Mouse (Mus musculus): Measurements from ENCODE around the gene Eefsec. TPM values are rescaled to one million over a fixed set of nuclear protein-coding genes. Genes with fewer than 3 reads are reported as not detected.
A peak's percentile ranks its signal among the peaks of the same experiment; 100 is the strongest.

Gene Eefsec
- polyA plus RNA-seq, 1 experiment from 2014 or later, result 37.3 TPM

DNA sequence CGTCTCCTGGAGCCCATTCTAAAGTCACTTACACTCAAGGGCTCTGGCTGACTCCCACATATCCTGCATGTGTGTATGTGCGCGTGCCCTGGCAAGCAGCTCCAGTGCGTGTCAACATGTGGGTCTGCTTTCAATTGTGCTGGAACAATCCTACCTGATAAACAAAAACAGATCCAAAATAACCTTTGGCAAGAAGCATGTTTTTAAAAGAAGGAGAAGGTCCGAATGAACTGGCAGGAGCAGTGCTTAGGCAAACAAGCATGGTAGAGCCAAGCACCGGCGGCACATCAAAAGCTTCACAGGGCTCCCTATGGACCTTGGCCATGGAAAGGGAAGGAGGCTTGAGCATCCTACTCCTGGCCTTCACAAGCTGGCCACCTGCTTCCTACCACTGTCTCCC is 105.6 kb downstream of the Eefsec start:
- H3K9ac ChIP-seq (replicated peaks), result no peak overlapping the region
- no peaks in the 10 kb centered on the region for H3K36me3 ChIP-seq
- ATAC-seq (ENCODE audit: insufficient number of reproducible peaks, insufficient read depth, low FRiP score, low TSS enrichment, low read depth), result no peak
- H3K27ac ChIP-seq, result no peak overlapping the region
- 71% methylated on average over 7 of the region's 7 CpGs for WGBS
- H3K9me3 ChIP-seq, result no peaks in the 10 kb centered on the region
- H3K4me2 ChIP-seq, result no peak overlapping the region
- H3K4me1 ChIP-seq (replicated peaks), result peaks cover 67% of the 10 kb centered on the region
- H3K4me3 ChIP-seq (replicated peaks), result no peak overlapping the region
- H3K27me3 ChIP-seq, result no peaks in the 10 kb centered on the region

DNA sequence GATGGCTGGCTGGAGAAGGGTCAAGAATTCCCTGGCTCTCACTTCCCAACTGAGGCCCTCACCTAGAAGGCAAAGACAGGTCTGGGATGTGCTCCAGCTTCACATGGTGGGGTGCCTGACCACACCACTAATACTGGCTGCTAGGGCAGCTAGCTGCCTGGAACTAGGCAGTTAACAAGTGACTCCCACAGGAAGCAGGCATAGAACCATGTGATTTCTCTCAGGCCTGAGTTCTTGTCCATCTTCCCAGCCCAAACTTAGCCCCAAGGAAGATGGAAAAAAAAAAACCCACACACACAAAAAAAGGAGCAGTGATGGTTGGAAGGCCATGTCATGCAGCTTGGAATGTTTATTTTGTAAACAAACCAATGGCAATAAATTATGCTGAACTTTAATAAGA is 117.0 kb downstream of the Eefsec start:
- Histone ChIP-seq H3K4me2 (no peak overlapping the region), H3K27ac (no peak overlapping the region), H3K36me3 (peaks cover 11% of the 10 kb centered on the region), H3K27me3 (no peaks in the 10 kb centered on the region), H3K9ac (replicated peaks) (no peak overlapping the region), H3K4me3 (replicated peaks) (no peak overlapping the region), H3K4me1 (replicated peaks) (no peaks in the 10 kb centered on the region), H3K9me3 (peaks cover 8% of the 10 kb centered on the region; the same call in 1 of the 2 replicates)
- no peak for ATAC-seq (ENCODE audit: insufficient number of reproducible peaks, insufficient read depth, low FRiP score, low TSS enrichment, low read depth)

DNA sequence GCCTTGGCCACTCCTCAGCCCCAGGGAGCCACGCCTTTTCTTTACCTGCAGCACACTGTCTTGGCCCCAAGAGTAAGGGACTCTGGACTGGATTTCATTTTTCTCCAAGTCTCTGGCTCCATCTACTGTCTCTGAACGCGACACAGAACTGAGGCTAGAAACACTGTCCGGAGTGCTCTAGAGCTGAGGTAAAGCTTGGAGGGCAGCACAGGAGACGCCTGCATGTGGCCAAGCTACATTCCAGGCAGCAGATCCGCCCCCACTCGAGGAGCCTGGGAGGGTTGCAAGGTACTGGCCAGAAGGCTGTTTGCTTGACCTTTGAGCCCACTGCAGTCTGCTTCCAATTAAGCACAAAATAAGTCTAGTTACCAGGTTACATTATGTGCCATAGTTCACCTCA is 124.5 kb downstream of the Eefsec start:
- H3K9ac ChIP-seq (replicated peaks), result no peak overlapping the region
- 20% methylated on average over 7 of the region's 7 CpGs for WGBS
- peak; percentile 47; the same call in 1 of the 2 replicates for ATAC-seq (ENCODE audit: insufficient number of reproducible peaks, insufficient read depth, low FRiP score, low TSS enrichment, low read depth)

DNA sequence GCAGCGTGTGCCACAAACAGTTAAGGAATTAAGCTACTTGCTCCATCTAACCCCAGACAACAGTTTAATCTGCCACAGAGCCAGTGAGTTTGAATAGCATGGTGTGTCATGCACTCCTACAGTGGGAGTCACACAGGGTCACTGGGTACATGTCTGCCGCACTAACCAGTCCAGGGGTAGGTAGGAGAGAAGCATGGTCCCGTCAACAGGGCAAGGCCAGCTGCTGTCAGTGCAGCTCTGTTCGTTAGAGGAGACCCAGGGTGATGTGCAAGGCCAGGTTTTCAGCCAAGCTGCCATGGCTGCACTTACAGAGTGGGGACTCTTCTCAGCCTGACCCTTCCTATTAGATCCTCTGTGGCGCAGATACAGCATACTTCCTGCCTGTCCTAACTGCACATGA is 125.1 kb downstream of the Eefsec start:
- Histone ChIP-seq H3K9ac (replicated peaks) (no peak overlapping the region), H3K27me3 (no peaks in the 10 kb centered on the region), H3K27ac (0 out of 2 replicates have a peak overlapping the region, but pooled peaks have one; percentile 7), H3K4me1 (replicated peaks) (peaks cover 23% of the 10 kb centered on the region), H3K4me2 (no peak overlapping the region), H3K36me3 (peaks cover 9% of the 10 kb centered on the region), H3K4me3 (replicated peaks) (no peak overlapping the region), H3K9me3 (no peaks in the 10 kb centered on the region)
- no peak for ATAC-seq (ENCODE audit: insufficient number of reproducible peaks, insufficient read depth, low FRiP score, low TSS enrichment, low read depth)
- 55% methylated on average over 5 of the region's 5 CpGs for WGBS

More for the DNA sequence above, 124.5 kb downstream of the Eefsec start:
- Histone ChIP-seq H3K36me3 (peaks cover 9% of the 10 kb centered on the region), H3K27me3 (no peaks in the 10 kb centered on the region), H3K9me3 (no peaks in the 10 kb centered on the region), H3K4me3 (replicated peaks) (no peak overlapping the region), H3K27ac (peak overlapping the region; percentile 45; the same call in 1 of the 2 replicates), H3K4me1 (replicated peaks) (peaks cover 23% of the 10 kb centered on the region), H3K4me2 (no peak overlapping the region)

DNA sequence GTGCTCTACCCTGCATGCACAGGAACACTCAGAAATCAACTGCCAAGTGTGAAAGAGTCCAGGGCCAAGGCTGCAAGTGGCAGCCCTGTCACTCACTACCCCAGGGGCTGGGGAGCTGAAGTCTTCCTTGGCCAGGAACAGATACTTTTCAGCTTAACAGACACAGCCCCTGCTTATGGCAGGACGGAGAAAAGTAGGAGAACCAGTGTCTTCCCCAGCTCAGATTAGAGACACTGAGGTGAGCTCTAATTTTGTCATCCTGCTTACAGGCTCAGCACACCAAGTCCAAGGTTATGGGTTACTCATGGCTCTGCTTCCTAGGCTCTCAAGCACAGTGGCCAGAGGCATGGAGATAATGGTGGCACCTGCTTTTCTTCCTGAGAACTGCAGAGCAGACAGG is 126.6 kb downstream of the Eefsec start:
- H3K9ac ChIP-seq (replicated peaks), result no peak overlapping the region
- WGBS, result 80% methylated on average over 1 of the region's 1 CpGs
- H3K9me3 ChIP-seq, result no peaks in the 10 kb centered on the region
- H3K4me1 ChIP-seq (replicated peaks), result peaks cover 23% of the 10 kb centered on the region
- no peaks in the 10 kb centered on the region for H3K27me3 ChIP-seq
- no peak overlapping the region for H3K4me2 ChIP-seq
- ATAC-seq (ENCODE audit: insufficient number of reproducible peaks, insufficient read depth, low FRiP score, low TSS enrichment, low read depth), result no peak
- H3K4me3 ChIP-seq (replicated peaks), result no peak overlapping the region
- no peak overlapping the region for H3K27ac ChIP-seq
- H3K36me3 ChIP-seq, result no peaks in the 10 kb centered on the region

DNA sequence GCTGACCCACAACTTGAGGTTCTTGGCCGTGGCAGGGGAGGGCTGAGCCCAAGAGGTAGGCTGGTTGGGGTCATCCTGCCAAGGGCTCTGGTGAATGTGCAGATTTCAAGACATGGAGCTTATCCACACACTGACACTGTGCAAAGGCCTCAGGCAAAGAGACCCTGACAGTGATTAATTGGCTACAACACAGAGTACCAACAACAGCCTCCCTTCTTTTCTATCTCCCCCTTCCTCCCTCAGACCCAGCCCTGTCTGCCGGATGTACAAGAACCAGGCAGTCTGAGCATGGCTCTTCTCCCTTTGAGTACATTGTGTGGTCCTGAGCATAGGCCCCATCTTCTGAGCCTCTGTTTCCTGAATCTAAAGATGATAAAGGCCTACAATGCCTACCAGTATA is 131.0 kb downstream of the Eefsec start:
- Histone ChIP-seq H3K36me3 (peaks cover 3% of the 10 kb centered on the region; the same call in 1 of the 2 replicates), H3K9ac (replicated peaks) (no peak overlapping the region), H3K27me3 (no peaks in the 10 kb centered on the region), H3K4me2 (no peak overlapping the region), H3K9me3 (no peaks in the 10 kb centered on the region), H3K27ac (no peak overlapping the region), H3K4me1 (replicated peaks) (0 out of 2 replicates have a peak, but pooled peaks cover 7% of the 10 kb centered on the region), H3K4me3 (replicated peaks) (no peak overlapping the region)
- no peak; the same call in 1 of the 2 replicates for ATAC-seq (ENCODE audit: insufficient number of reproducible peaks, insufficient read depth, low FRiP score, low TSS enrichment, low read depth)
- 44% methylated on average over 2 of the region's 2 CpGs for WGBS

DNA sequence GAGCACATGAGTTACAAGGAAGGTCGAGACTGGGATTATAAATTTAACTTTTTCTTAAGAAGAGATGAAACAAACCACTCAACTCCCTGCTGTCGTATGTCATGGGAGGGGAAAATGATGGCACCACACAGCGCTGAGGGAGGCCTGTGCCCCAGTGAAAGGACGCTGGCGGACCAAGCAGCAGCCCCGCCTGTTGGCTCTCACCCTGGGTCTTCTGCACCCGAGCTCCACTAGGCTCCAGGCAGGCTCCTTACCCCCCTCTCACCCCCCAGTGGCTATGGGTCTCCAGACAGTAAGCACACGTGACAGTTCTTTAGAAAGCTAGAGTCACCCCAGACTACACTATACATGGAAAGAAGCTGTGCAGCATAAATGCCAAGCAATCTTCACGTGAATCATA is 132.4 kb downstream of the Eefsec start:
- Histone ChIP-seq H3K9me3 (no peaks in the 10 kb centered on the region), H3K27me3 (no peaks in the 10 kb centered on the region), H3K27ac (no peak overlapping the region), H3K9ac (replicated peaks) (no peak overlapping the region), H3K4me1 (replicated peaks) (0 out of 2 replicates have a peak, but pooled peaks cover 6% of the 10 kb centered on the region), H3K4me3 (replicated peaks) (no peak overlapping the region), H3K36me3 (peaks cover 3% of the 10 kb centered on the region; the same call in 1 of the 2 replicates), H3K4me2 (no peak overlapping the region)
- ATAC-seq (ENCODE audit: insufficient number of reproducible peaks, insufficient read depth, low FRiP score, low TSS enrichment, low read depth), result no peak
- WGBS, result 49% methylated on average over 9 of the region's 9 CpGs

DNA sequence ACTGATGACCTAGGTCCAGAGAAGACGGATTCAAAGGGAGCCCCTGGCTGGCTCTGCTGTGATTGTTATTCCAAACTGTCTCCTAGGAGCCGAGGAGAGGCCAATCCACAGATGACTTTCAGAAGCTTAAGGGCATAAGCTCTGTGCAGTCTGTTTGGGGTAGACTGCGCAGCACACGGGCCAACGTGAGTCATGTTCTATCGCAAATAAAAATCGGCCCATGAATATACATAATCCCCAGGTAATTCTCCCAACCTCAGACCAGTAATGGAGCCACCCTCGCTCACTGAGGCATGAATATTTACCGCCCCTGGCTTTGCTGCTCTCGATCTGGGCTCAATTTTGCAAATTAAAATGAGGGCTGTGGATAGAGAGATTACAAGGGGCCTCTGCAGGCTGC is 134.7 kb downstream of the Eefsec start:
- H3K27ac ChIP-seq, result no peak overlapping the region
- ATAC-seq (ENCODE audit: insufficient number of reproducible peaks, insufficient read depth, low FRiP score, low TSS enrichment, low read depth), result no peak
- no peaks in the 10 kb centered on the region for H3K9me3 ChIP-seq
- H3K9ac ChIP-seq (replicated peaks), result no peak overlapping the region
- 90% methylated on average over 10 of the region's 10 CpGs for WGBS
- no peak overlapping the region for H3K4me2 ChIP-seq
- H3K4me3 ChIP-seq (replicated peaks), result no peak overlapping the region
- H3K36me3 ChIP-seq, result peaks cover 3% of the 10 kb centered on the region; the same call in 1 of the 2 replicates
- 0 out of 2 replicates have a peak, but pooled peaks cover 6% of the 10 kb centered on the region for H3K4me1 ChIP-seq (replicated peaks)
- no peaks in the 10 kb centered on the region for H3K27me3 ChIP-seq

DNA sequence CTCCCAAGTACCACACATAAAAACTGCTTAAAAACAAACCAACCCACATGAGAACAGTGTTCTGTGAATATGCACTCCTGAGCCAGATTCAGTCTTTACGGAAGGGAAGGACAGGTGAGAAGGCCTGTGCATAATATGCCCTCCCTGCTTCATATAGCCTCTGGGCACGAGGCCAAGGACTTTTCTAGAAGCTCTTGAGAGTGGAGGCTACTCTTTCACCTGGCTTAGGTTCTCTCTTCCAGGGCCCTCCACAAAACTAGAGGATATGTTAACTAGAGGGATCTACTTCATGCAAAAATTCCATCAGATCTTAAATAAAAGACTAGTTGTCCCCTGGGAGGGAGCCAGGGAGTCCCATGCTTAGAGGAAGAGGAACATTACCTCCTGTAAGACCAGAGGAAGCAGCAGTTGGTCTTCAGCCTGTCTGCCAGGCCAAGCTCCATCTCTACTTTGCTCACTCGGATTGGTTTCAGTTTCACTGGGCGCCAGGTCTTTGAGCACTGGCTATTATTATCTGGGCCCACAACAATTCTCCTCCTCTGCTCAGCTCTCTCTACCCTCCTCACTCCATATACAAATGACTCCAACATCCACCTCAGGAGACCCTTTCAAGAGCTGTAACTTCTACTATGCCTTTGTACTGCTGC is 140.1 kb downstream of the Eefsec start:
- H3K4me3 ChIP-seq (replicated peaks), result no peak overlapping the region
- H3K4me2 ChIP-seq, result no peak overlapping the region
- no peaks in the 10 kb centered on the region for H3K9me3 ChIP-seq
- H3K4me1 ChIP-seq (replicated peaks), result no peaks in the 10 kb centered on the region
- no peak overlapping the region for H3K9ac ChIP-seq (replicated peaks)
- H3K36me3 ChIP-seq, result peaks cover 3% of the 10 kb centered on the region; the same call in 1 of the 2 replicates
- ATAC-seq (ENCODE audit: insufficient number of reproducible peaks, insufficient read depth, low FRiP score, low TSS enrichment, low read depth), result no peak
- 97% methylated on average over 4 of the region's 4 CpGs for WGBS
- H3K27me3 ChIP-seq, result no peaks in the 10 kb centered on the region
- no peak overlapping the region for H3K27ac ChIP-seq

DNA sequence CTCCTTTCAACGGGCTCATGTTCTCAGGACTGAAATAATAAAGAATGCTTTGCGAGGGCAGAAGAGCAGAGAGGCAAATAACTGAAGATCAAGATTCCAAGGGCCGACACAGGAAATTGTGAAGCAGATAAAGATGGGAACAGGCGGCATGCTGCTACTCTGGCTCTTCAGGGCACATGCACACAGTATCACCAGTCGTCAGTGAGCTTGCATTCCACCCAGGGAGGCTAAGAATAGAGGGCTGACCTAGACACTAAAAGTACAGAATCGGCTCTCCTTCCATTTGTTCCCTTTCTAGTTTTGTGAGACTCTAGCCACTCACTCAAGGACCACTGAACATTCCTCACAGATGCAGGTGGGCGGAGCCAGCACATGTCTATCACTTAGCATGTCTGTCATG is 145.1 kb downstream of the Eefsec start:
- H3K9me3 ChIP-seq, result no peaks in the 10 kb centered on the region
- WGBS, result 64% methylated on average over 7 of the region's 7 CpGs
- no peak overlapping the region for H3K27ac ChIP-seq
- H3K4me3 ChIP-seq (replicated peaks), result no peak overlapping the region
- H3K4me1 ChIP-seq (replicated peaks), result peaks cover 5% of the 10 kb centered on the region
- no peaks in the 10 kb centered on the region for H3K27me3 ChIP-seq
- ATAC-seq (ENCODE audit: insufficient number of reproducible peaks, insufficient read depth, low FRiP score, low TSS enrichment, low read depth), result no peak
- no peak overlapping the region for H3K4me2 ChIP-seq
- H3K36me3 ChIP-seq, result peaks cover 9% of the 10 kb centered on the region
- H3K9ac ChIP-seq (replicated peaks), result no peak overlapping the region

DNA sequence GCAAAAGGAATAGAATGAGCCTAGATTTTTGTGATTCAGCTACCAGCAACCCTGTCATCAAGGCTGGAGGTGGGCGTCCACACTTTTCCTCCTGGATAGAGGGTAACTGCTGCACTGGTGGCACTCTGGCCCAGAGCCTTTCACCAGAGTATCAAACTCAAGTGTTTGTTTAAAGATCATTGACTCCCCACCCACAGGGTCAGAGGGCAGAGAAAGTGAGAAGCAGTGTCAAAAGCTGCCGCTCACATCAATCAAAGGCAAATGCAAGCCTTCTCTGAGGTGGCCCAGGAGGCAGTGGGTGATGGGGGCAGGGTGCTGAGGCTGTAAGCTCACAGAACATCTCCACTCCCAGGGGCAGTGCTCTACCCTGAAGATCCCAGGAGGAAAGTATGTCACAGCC is 146.8 kb downstream of the Eefsec start:
- Histone ChIP-seq H3K4me3 (replicated peaks) (no peak overlapping the region), H3K4me1 (replicated peaks) (peaks cover 5% of the 10 kb centered on the region), H3K9me3 (no peaks in the 10 kb centered on the region), H3K27me3 (no peaks in the 10 kb centered on the region), H3K9ac (replicated peaks) (no peak overlapping the region), H3K36me3 (peaks cover 9% of the 10 kb centered on the region), H3K4me2 (no peak overlapping the region), H3K27ac (no peak overlapping the region)
- whole genome bisulfite sequencing, result 19% methylated on average over 2 of the region's 2 CpGs
- ATAC-seq (ENCODE audit: insufficient number of reproducible peaks, insufficient read depth, low FRiP score, low TSS enrichment, low read depth), result no peak

All from limb, embryonic 12.5 days (tissue).